Mouse (Mus musculus) adrenal gland (tissue): ENCODE results near the gene Rgs8.

ENCODE experiments used
- intact Hi-C: fragments of 180-260 bp; cut with DNase I; formaldehyde crosslinking; loops from one replicate; pipeline ENCODE4 v1.15.1; 2025

The Rgs8 gene

DNA sequence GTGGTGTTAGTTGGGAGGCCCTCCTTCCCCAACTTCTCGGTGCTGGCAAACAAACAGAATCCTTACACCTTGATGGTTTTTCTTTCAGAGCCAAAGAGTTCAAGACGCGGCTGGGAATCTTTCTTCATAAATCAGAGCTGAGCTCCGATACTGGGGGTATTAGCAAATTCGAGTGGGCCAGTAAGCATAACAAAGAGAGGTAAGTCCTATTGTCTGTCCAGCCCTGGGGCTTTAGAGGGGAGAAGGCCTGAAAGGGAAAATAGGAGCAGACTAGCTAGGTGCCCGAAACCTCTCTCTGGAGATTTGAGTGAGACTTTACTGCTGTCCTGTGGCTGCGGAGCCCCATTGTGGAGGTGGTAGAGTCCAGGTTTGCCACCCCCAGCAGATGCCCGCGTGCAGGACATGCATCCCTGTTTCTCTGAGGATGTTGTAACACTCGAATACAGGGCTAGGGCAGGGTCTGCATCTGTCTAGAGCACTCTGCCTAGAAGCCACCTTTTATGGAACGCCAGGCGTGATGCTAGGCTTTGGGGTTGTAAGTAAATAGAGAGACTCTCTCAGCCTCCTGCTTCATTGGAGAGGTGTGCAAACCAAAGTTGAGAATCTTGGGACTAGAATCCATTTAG, 88.1 kb downstream of the Rgs8 start:
- intact Hi-C loops: loop anchor here (5.0 kb wide), 1 partner anchor 64 kb away; no protein-coding TSS in a partner anchor

- intact Hi-C loops: loop anchor here (1.0 to 5.0 kb wide), 2 partner anchors 64 to 182 kb away; no protein-coding TSS in a partner anchor
These were observed 88.9 kb downstream of the Rgs8 start for GRCm38 (mm10) chr1:153741551-153742316.

GRCm38 (mm10) chr1:153742374-153743155, 89.7 kb downstream of the Rgs8 start:
- intact Hi-C loops: loop anchor here (1.0 to 5.0 kb wide), 2 partner anchors 65 to 183 kb away; no protein-coding TSS in a partner anchor

DNA sequence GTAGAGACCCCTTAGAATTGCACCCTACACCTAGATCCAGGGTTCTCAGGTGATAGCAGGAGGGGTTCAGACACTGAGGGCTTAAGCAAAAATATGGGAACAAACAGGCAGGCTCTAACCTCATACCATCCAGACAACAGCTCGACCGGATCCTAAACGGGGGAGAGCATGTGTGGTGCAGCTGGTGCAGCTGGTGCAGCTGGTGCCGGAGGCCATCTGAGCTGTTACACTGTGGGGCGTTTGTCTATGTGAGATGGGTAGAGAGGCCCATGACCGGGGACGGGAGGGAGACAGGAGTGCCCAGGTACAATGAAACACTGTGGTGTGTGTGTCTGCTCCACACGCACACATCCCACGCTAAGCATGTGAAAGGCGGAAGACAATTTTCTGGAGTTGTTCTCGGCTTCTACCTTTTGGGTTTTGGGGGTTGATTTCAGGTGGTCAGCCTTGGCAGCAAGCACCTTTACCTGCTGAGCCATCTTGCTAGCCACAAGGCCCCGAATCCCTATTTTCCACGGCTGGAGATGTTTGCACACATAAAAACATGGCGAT, 93.4 kb downstream of the Rgs8 start:
- intact Hi-C loops: loop anchor here (1.0 to 5.0 kb wide), 2 partner anchors 61 to 189 kb away; no protein-coding TSS in a partner anchor

- intact Hi-C loops: loop anchor here (1.0 to 5.0 kb wide), 2 partner anchors 61 to 189 kb away; no protein-coding TSS in a partner anchor
These were observed 93.9 kb downstream of the Rgs8 start for GRCm38 (mm10) chr1:153746728-153747127.

DNA sequence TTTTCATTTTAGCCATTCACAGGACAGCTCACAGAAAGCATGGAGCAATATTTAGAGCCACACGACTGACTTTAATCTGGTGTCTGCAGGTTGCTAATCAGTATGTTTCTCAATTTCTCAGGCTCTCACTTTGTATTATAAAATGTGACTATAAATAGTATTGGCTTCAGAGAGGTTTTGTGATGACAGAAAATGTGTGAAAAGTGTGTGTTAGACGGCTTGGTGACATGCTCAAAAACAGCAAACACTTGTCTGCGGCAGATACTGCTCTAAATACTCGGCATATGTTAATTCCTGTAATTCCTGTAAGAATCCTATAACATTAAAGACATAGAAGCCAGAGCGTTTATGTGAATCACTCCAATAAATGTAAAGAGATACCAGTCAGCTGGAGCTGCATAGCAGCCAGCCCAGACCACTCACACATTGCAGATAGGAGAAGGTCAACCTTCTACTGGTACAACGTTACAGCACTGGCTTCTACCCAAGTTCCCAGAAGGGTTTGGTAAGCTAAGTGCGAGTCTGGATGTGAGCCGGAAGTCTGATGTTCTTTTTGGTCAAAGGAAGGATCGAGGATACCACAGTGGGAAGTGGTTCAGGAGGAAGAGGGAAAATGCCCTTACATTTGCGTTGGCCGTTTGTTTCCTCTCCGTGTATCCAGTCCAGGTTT, 95.2 kb downstream of the Rgs8 start:
- intact Hi-C loops: loop anchor here (5.0 kb wide), 1 partner anchor 59 kb away; no protein-coding TSS in a partner anchor

DNA sequence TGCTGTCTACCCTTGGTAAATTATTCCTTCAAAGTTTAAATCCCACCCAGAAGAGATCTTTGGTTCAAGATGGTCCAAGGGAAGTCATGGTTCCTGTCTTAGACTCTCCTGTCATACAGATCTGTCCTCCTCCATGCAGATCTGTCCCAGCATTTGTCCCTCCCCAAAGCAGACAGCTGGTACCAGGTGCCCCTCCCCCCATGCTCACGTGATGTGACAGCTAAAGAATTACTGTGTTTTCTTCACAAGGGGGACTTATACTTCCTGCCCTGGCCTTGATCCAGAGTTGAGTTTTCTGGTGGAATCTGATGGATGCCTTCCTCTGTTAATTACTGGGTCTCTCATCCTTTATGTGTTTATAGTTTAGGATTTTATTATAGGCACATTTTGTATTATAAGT, 95.7 kb downstream of the Rgs8 start:
- intact Hi-C loops: loop anchor here (5.0 kb wide), 1 partner anchor 59 kb away; no protein-coding TSS in a partner anchor

DNA sequence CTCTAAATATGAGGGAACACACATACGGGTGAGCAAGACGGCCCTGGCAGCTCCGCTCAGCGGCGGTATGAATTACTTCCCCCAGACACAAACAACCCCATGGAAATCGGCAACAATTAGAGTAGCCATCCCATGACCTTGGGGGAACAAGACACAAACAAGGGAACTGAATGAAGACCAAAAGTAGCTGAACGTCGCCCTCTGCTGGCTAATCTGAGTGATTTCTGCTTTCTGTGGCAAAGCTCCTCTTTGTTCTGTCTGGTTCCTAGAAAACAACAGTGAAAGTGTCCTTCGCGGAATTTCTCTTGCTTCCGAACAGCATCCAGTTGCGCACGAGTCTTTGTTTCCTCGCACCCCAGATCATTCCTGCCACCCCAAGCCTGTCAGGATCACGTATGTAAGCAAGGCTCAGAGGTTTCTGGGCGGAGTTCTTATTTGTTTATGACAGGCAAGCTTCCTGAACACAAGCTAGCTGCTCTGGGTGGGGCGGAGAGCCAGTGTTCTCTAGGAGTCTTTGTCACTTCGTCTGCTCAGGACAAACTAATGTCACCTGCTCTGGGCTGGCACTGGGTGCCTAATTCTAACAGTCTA, 96.5 kb downstream of the Rgs8 start, which contains the start of gene Rnasel:
Gene Rnasel, plus strand, starts transcription at position 216 of the 591 bp plus-strand sequence.
- intact Hi-C loops: loop anchor here (5.0 kb wide), 1 partner anchor 58 kb away; no protein-coding TSS in a partner anchor
